Mouse (Mus musculus) testis, adult 2 months (tissue): ENCODE measurements at regions not wholly inside any gene's neighbourhood (a gene's known extent, or its start where the extent isn't known, plus 50 kb on each side); places are given as distances from the start of the nearest gene placed in this dataset.

ENCODE experiments used
- CTCF ChIP-seq: fragments of 200-500 bp; IDR thresholded peaks from 2 replicates; pipeline ENCODE4 v1.5.1; 2012; ENCODE audit warnings: low read depth, mild to moderate bottlenecking, inconsistent platforms, low read length, moderate library complexity; ENCODE audit not compliant: control insufficient read depth, insufficient read depth, insufficient replicate concordance
- POLR2A ChIP-seq: fragments of 200-500 bp; IDR thresholded peaks from 2 replicates; pipeline ENCODE4 v1.6.1; 2012; ENCODE audit warnings: low read depth, mild to moderate bottlenecking, inconsistent platforms, low read length, moderate library complexity; ENCODE audit not compliant: control insufficient read depth

DNA sequence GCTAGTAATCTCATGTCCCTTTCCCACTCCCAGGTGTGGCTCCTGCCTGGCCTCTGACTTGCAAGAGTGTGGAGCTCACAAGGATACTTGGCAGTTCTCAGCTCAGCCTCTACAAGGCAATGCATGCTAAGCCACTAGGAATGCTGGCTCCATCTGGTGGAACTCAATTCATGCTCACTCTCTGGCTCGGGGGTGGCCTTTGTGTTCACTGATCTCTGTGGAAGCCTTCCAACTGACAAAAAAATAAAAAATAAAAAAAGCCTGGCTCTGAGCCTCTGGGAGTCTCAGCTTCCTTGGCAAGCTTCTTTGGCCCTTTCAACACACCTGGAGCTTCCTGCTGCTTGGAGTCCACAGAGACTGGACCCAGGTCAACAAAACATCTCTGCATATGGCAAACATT lies 571.8 kb upstream of the Gm19410 start:
- no peak for TF ChIP-seq POLR2A
- TF ChIP-seq CTCF = no peak
